Mouse (Mus musculus) lung, adult 2 months (tissue): Measurements from ENCODE around the gene Faah. TPM values are rescaled to one million over a fixed set of nuclear protein-coding genes. Genes with fewer than 3 reads are reported as not detected.
A peak's percentile ranks its signal among the peaks of the same experiment; 100 is the strongest.

ENCODE experiments used
- DNase-seq: peaks from one replicate; pipeline ENCODE4 v3.0.0; 2022
- H3K4me1 ChIP-seq: fragments of 200-500 bp; 2 replicates; pipeline ENCODE4 v1.6.1; 2011; ENCODE audit warnings: low read length; ENCODE audit not compliant: control insufficient read depth, insufficient read depth
- H3K4me3 ChIP-seq: fragments of 200-500 bp; replicated peaks from 2 replicates; pipeline ENCODE3; 2011; ENCODE audit warnings: low read depth, mild to moderate bottlenecking, control low read depth, low read length; ENCODE audit errors: extremely low read depth
- CTCF ChIP-seq: fragments of 200-500 bp; IDR thresholded peaks from 2 replicates; pipeline ENCODE4 v1.5.1; 2011; ENCODE audit warnings: mild to moderate bottlenecking, low read length, control low read depth; ENCODE audit not compliant: insufficient read depth
- POLR2A ChIP-seq: fragments of 200-500 bp; IDR thresholded peaks from 2 replicates; pipeline ENCODE4 v1.6.1; 2011; ENCODE audit warnings: low read depth, mild to moderate bottlenecking, control low read depth, low read length, borderline replicate concordance; ENCODE audit errors: extremely low read depth
- WGBS: fragments of 180-500 bp; shearing (Covaris S2); methylation state at CpG from one replicate; pipeline ENCODE4 v1.1.7; 2018; 5-methylcytosine and 5-hydroxymethylcytosine counted together
- polyA plus RNA-seq: library from polyadenylated mRNA; depleted of rRNA; stranded (reverse); fragments of >200 nt; gene quantifications from 2 replicates; pipeline ENCODE4 v1.2.3, GENCODE M21; 2012

The Faah gene
- polyA plus RNA-seq, 1 experiment, result 24.5 TPM

DNA sequence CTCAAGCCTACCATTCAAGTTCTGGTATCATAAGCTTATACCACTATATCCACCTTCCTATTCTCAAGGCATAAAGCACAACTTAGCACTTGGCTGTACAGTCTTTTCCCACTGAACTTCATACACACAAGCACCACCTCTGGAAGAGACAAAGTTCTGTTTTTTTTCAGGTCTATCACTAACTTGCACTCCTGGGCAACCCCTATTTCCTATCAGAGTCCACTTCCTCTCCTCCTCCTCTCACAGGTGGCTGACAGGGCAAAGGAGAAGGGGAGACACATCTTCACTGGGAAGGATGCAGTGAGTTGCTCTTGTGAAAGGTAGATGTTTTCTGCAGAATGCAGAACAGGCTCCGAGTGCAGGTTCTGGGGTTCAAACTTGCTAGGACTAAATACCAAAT is 30.0 kb upstream of the Faah start:
- DNase-seq, result peak; percentile 31
- Histone ChIP-seq H3K4me1 (peaks cover 13% of the 10 kb centered on the region), H3K4me3 (no peak overlapping the region)
- WGBS, result 70% methylated on average over 1 of the region's 1 CpGs
- TF ChIP-seq CTCF (no peak), POLR2A (no peak)

DNA sequence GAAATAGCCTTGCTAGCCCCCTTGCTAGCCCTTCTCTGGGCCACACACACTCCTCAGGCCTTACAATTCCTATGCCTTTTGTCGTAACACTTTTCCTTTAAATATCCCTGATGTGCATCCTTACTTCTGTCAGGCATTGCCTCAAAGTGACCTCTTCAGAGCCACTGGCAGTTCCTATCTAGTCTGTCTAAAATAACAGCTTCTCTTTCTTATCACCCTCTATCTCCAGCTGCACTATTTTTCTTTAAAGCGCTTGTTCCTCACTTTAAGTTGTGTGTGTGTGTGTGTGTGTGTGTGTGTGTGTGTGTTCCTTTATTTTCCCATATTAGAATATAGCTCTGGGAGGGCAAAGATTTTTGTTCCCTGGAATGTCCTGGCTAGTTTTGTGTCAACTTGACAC is 28.9 kb upstream of the Faah start:
- WGBS, result 89% methylated on average over 2 of the region's 2 CpGs
- DNase-seq, result no peak
- peaks cover 11% of the 10 kb centered on the region; the same call in 1 of the 2 replicates for H3K4me1 ChIP-seq
- no peak for TF ChIP-seq POLR2A
- H3K4me3 ChIP-seq, result no peak overlapping the region

DNA sequence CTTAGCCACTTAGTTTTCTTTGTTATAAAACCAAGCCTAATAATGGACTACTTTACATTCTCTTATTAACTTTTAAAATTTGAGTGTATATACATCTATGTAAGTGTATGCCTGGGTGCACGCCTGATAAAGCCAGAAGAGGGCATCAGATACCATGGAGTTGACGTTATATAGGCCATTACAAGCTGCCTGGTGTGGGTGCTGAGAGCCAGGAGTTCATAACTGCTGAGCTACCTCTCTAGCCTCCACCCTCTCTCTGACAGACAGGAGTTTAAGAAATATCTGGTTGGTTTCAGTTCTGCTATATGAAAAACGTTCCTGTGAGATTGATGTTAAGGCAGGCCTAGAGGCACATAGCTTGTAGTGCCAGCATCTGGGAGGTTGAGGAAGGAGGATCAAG is 24.5 kb upstream of the Faah start:
- Histone ChIP-seq H3K4me3 (no peak overlapping the region), H3K4me1 (no peaks in the 10 kb centered on the region)
- 67% methylated on average over 3 of the region's 3 CpGs for WGBS
- DNase-seq, result no peak
- TF ChIP-seq CTCF, result no peak
- no peak for TF ChIP-seq POLR2A

DNA sequence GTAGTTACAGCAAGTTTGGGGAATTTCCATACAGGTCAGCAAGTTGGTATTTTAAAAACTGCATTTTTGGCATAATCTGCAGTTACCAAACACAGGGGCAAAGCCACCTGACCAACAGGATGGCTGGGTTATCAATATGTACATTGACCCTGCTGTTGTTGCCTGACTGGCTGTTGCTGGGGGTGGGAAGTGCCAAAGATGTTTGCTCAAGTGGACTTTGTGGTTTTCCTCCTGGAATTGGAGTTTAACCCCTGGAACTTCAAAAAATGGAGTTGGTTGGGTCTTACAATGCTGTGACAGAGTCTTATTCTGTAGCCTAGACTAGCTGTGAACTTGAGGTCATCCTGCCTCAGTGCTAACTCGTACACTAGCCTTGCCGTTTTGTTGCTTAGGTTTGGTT is 22.7 kb upstream of the Faah start:
- Histone ChIP-seq H3K4me3 (no peak overlapping the region), H3K4me1 (no peaks in the 10 kb centered on the region)
- DNase-seq, result no peak
- TF ChIP-seq CTCF (no peak), POLR2A (no peak)
- 90% methylated on average over 2 of the region's 2 CpGs for WGBS

DNA sequence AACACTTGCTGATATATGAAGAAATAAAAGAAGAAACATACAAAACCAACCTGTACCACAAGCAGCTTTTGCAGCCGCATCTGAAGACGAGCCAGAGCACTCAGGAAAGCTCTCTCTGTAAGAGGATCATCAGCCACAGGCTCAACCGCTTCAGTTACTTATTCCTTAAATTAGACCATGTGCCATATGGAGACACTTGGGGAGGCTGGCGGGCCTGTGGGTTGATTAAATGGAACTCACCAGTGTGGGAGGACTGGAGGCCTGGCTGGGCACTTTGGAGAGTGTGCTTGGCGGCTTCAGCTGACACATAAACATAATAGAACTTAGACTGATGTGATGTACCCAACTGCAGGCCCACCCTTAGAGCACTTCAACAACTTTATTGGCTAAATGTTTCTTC is 15.6 kb upstream of the Faah start:
- no peak for DNase-seq
- TF ChIP-seq CTCF, result no peak
- no peak for TF ChIP-seq POLR2A
- 94% methylated on average over 5 of the region's 5 CpGs for WGBS
- Histone ChIP-seq H3K4me1 (no peaks in the 10 kb centered on the region), H3K4me3 (no peak overlapping the region)

DNA sequence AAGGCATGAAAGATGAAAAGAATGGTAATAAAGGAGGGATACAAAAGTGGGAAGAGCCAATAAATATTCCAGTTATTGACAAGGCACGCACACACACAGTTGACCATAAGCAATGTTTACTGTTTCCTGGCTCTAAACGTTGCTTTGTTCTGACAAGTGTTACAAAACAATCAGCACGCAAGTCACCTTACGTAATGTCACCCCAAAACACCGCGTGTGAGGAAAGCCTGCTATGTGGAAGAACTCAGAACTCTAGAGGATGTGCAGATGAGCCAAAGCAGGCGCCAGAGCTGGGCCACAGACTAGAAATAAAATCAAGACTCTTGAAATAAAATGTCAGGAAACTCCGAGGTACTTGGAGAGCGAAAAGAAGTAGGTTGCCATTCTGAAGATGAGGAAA is 15.2 kb upstream of the Faah start:
- H3K4me1 ChIP-seq, result no peaks in the 10 kb centered on the region
- TF ChIP-seq POLR2A (no peak), CTCF (no peak)
- WGBS, result 81% methylated on average over 9 of the region's 9 CpGs
- DNase-seq, result no peak
- H3K4me3 ChIP-seq, result no peak overlapping the region

DNA sequence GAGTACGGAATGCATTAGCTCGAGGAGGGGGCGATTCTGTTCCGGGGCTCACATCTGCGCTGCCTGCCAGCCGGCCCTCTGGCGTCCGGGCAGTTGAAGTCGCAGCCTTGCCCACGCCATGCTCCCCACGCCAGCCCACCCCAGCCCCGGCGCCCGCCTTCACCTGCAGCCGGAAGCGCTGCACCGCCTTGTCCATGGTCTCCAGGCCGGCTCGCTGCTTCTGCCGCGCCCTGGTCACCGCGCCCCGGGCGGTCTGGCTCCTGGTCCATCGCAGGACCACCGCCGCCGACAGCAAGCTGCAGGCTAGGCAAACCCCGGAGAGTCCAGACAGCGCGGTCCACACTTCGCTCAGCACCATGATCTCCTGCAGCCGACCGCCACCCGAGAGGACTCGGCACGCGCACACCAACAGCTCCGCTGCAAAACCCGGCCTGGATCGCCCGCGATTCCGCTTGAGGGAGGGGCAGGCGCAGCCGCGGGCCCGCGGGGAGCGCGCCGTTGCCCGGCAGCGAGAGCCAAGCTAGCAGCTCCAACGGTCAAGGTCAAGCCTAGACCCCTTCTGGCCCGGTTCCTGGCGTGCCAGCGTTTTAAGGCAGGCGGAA is 325 bp downstream of the Faah start:
- DNase-seq, result peak; percentile 79
- WGBS, result under 1% methylated on average over 60 of the region's 60 CpGs

DNA sequence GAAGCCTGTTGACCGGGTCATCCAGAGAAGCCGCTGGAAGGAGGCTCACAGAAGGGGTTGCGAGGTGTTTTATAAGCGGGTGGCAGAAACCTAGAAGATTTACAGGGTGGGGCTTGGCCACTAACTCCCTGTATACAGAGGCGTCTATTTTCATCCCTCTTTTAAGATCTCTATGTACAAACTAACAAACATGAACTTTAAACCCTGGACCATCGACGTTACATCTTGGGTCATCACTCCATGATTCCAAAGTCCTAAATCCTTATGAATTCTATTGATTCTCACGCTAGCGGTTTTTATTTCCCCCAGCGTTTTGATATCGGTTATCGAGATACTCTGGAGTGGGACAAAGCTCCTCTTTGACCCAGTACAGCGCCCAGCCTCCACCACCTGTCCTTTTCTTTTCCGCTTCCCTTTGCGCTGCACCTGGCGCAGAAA is 845 bp downstream of the Faah start:
- peaks cover 3% of the 10 kb centered on the region; the same call in 1 of the 2 replicates for H3K4me1 ChIP-seq
- DNase-seq, result no peak
- 8% methylated on average over 16 of the region's 16 CpGs for WGBS
- TF ChIP-seq CTCF (no peak), POLR2A (no peak)
- H3K4me3 ChIP-seq, result peak overlapping the region; percentile 64

More for the DNA sequence above, 325 bp downstream of the Faah start:
- no peak for TF ChIP-seq CTCF
- peak; percentile 36; the same call in 1 of the 2 replicates for TF ChIP-seq POLR2A
- Histone ChIP-seq H3K4me3 (peak overlapping the region; percentile 64), H3K4me1 (peaks cover 3% of the 10 kb centered on the region; the same call in 1 of the 2 replicates)

DNA sequence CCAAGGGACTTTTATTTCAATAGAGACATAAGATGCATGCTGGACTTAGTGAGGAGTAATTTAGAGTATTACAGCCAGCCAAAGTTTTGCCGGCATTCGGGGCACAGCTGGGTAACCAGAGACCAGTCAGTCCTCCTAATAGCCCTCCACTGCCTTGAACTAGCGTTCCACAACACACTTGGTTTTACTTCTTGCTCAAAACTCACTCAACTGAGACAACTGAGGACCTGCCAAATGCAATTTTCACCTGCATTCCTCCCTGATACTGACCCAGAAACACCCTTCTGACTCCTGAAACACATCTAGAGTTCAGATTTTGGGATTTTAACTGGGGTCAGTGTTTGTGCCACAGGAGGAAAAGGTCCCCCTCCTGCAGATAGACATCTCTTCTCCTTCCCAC is 1.3 kb downstream of the Faah start:
- no peak for DNase-seq
- H3K4me1 ChIP-seq, result peaks cover 3% of the 10 kb centered on the region; the same call in 1 of the 2 replicates
- H3K4me3 ChIP-seq, result peak overlapping the region; percentile 12
- no peak for TF ChIP-seq POLR2A
- no peak for TF ChIP-seq CTCF
- 45% methylated on average over 3 of the region's 3 CpGs for WGBS

DNA sequence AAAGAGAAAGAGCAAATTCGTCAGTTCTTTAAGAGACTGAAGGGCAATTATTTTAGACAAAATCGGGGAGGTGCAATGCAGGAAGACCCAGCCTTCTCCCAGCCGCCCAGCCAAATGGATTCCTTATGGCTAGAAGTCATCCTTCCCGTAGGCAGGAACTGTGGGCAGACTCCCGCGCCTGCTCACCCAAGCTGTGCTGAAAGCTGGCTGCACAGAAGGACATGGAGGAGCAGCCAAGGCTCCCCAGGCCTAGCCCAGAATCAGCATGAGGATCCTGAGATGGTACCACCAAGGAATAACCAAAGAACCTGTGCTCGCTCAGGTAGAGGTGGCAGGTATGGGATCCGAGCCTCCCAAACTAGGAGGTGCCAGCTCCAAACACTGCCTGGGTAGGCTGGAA is 1.7 kb downstream of the Faah start:
- H3K4me3 ChIP-seq, result no peak overlapping the region
- WGBS, result 59% methylated on average over 8 of the region's 8 CpGs
- TF ChIP-seq POLR2A (no peak), CTCF (no peak)
- no peak for DNase-seq
- H3K4me1 ChIP-seq, result peaks cover 3% of the 10 kb centered on the region; the same call in 1 of the 2 replicates

DNA sequence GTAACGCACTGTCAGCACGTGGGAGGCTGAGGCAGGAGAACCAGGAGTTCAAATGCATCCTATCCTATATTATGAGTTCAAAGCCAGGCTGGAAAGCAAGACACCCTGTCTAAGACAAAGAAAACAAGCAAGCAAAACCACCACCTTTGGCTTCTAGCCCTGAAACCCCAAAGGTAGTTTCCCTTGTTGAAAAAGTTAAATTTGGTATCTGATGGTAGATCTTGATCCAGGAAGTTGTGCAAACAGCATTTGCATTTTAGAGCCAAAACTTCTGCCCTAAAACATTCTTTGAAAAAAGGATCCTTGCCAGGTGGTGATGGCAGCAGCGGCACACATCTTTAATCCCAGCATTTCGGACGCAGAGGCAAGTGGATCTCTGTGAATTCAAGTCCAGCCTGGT is 2.2 kb downstream of the Faah start:
- DNase-seq, result no peak
- H3K4me1 ChIP-seq, result peaks cover 3% of the 10 kb centered on the region; the same call in 1 of the 2 replicates
- TF ChIP-seq POLR2A, result no peak
- TF ChIP-seq CTCF, result no peak
- 71% methylated on average over 5 of the region's 5 CpGs for WGBS
- H3K4me3 ChIP-seq, result no peak overlapping the region
